Mouse (Mus musculus): ENCODE results near the gene Setd4. TPM values are rescaled to one million over a fixed set of nuclear protein-coding genes. Genes with fewer than 3 reads are reported as not detected.

The Setd4 gene
- 9.7 and 16.8 TPM in 2 replicates for polyA plus RNA-seq (2012; rRNA removed)

GRCm38 (mm10) chr16:93603439-93604212 lies at the start of gene Setd4:
Gene Setd4 (minus strand): TSS chr16:93604063.

GRCm38 (mm10) chr16:93627761-93628400 lies 24.0 kb upstream of the Setd4 start, which contains the start of gene Gm5678:
Gene Gm5678 (plus strand): TSS chr16:93628097.

GRCm38 (mm10) chr16:93605553-93605952 lies 1.7 kb upstream of the Setd4 start, which contains the start of gene Cbr1:
Gene Cbr1 (plus strand): TSS chr16:93605853.

Other genes with a start within 250 kb of the Setd4 start
- 381 and 484 TPM in 2 replicates for gene Cbr1, start 1.8 kb upstream of the Setd4 start, polyA plus RNA-seq (2012; rRNA removed)
- not detected in 2 replicates for gene Gm5678, start 24.0 kb upstream of the Setd4 start, polyA plus RNA-seq (2012; rRNA removed)
- gene Cbr3, start 79.2 kb upstream of the Setd4 start, polyA plus RNA-seq (2012; rRNA removed): 35.0 and 73.3 TPM in 2 replicates
- gene Dop1b, start 107.8 kb upstream of the Setd4 start, polyA plus RNA-seq (2012; rRNA removed): 110 and 122 TPM in 2 replicates
- gene Morc3, start 228.1 kb upstream of the Setd4 start, polyA plus RNA-seq (2012; rRNA removed): 4.2 TPM in 2 replicates

All from colon, adult 2 months (tissue).